Comparison of ENCODE assay signal across 8 mouse cellular contexts in genomic region chr7:81493331-81494021, GRCm38 (mm10). TPM values are rescaled to one million over a fixed set of nuclear protein-coding genes. Genes with fewer than 3 reads are reported as not detected.
A peak's percentile ranks its signal among the peaks of the same experiment; 100 is the strongest.
DNase-seq lines count a peak whose midpoint lies in the region; ATAC-seq and TF ChIP-seq lines count a peak whose summit lies in the region.

TSS of gene Ap3b2 (minus strand) at chr7:81493925.

- peak; percentile 92 for ATAC-seq in forebrain, embryonic 16.5 days
- ATAC-seq in liver, postnatal 0 days: peak; percentile 72
- ATAC-seq in neural tube, embryonic 15.5 days (ENCODE audit: low FRiP score): peak; percentile 96

- no peaks in the 10 kb centered on the region for H3K9me3 ChIP-seq in ES-E14 (ENCODE audit: control insufficient read depth, insufficient read depth, low read depth, low read length)
- H3K9me3 ChIP-seq in forebrain, embryonic 16.5 days (ENCODE audit: control insufficient read depth, low read length): no peaks in the 10 kb centered on the region
- no peaks in the 10 kb centered on the region for H3K9me3 ChIP-seq in liver, postnatal 0 days (ENCODE audit: low read length)
- H3K9me3 ChIP-seq in neural tube, embryonic 15.5 days (replicated peaks): no peaks in the 10 kb centered on the region

- TF ChIP-seq CTCF in layer of hippocampus, adult 2 months (conservative IDR thresholded peaks at IDR 0.05): no peak
- TF ChIP-seq CTCF in liver, postnatal 0 days (IDR thresholded peaks at IDR 0.05; ENCODE audit: low read depth): no peak
- TF ChIP-seq CTCF in thymus, adult 2 months (IDR thresholded peaks at IDR 0.05; ENCODE audit: borderline replicate concordance, control insufficient read depth, extremely low read depth, insufficient read depth, low read length, poor library complexity): no peak

- intact Hi-C loops in heart, postnatal 36 days (cut with DNase I): no loop called here

- no peak for TF ChIP-seq POLR2A in thymus, adult 2 months (IDR thresholded peaks at IDR 0.05; ENCODE audit: control insufficient read depth, extremely low read depth, insufficient read depth, low read length, poor library complexity)

- no peaks in the 10 kb centered on the region for H3K27me3 ChIP-seq in forebrain, embryonic 16.5 days (replicated peaks; ENCODE audit: control insufficient read depth, insufficient read depth, low read length)
- H3K27me3 ChIP-seq in liver, postnatal 0 days (ENCODE audit: insufficient read depth, low read length): peaks cover 14% of the 10 kb centered on the region
- no peaks in the 10 kb centered on the region for H3K27me3 ChIP-seq in neural tube, embryonic 15.5 days (replicated peaks)
- H3K27me3 ChIP-seq in thymus, adult 2 months (ENCODE audit: control insufficient read depth, insufficient read depth, low read length): peaks cover 7% of the 10 kb centered on the region; the same call in 1 of the 2 replicates

- TF ChIP-seq EP300 in liver, postnatal 0 days (IDR thresholded peaks at IDR 0.05; ENCODE audit: low read depth): no peak

- no peaks in the 10 kb centered on the region for H3K36me3 ChIP-seq in ES-E14 (ENCODE audit: control insufficient read depth, insufficient read depth, low read length, poor library complexity, severe bottlenecking)
- no peaks in the 10 kb centered on the region for H3K36me3 ChIP-seq in forebrain, embryonic 16.5 days (ENCODE audit: control insufficient read depth, insufficient read depth)
- H3K36me3 ChIP-seq in liver, postnatal 0 days (replicated peaks; ENCODE audit: insufficient read depth, low read length): no peaks in the 10 kb centered on the region
- H3K36me3 ChIP-seq in neural tube, embryonic 15.5 days: no peaks in the 10 kb centered on the region
- no peaks in the 10 kb centered on the region for H3K36me3 ChIP-seq in thymus, adult 2 months (ENCODE audit: control insufficient read depth, insufficient read depth, low read length)

- under 1% methylated on average over 56 of the region's 57 CpGs for WGBS in forebrain, embryonic 16.5 days
- 1% methylated on average over 54 of the region's 57 CpGs for WGBS in liver, postnatal 0 days (ENCODE audit: insufficient replicate concordance)
- under 1% methylated on average over 57 of the region's 57 CpGs for WGBS in neural tube, embryonic 15.5 days
- WGBS in thymus, adult 2 months: 2% methylated on average over 57 of the region's 57 CpGs

- H3K4me2 ChIP-seq in forebrain, embryonic 16.5 days (ENCODE audit: low read length): peak within 1 kb of the TSS; percentile 63
- H3K4me2 ChIP-seq in liver, postnatal 0 days (ENCODE audit: low read depth, low read length): peak within 1 kb of the TSS; percentile 71
- H3K4me2 ChIP-seq in neural tube, embryonic 15.5 days: peak within 1 kb of the TSS; percentile 67

- H3K4me3 ChIP-seq in ES-E14 (ENCODE audit: insufficient read depth in 1 of 2, low read depth in 1 of 2, low read length in 2 of 2, poor library complexity in 1 of 2, severe bottlenecking in 1 of 2): peak within 1 kb of the TSS; percentile 83 to 85
- peak within 1 kb of the TSS; percentile 82 for H3K4me3 ChIP-seq in forebrain, embryonic 16.5 days (replicated peaks; ENCODE audit: low read length)
- H3K4me3 ChIP-seq in layer of hippocampus, adult 2 months: peak within 1 kb of the TSS; percentile 92
- peak within 1 kb of the TSS; percentile 38 for H3K4me3 ChIP-seq in liver, postnatal 0 days (ENCODE audit: low read depth, low read length)
- peak within 1 kb of the TSS; percentile 92 for H3K4me3 ChIP-seq in neural tube, embryonic 15.5 days (replicated peaks)
- no peak within 1 kb of the TSS for H3K4me3 ChIP-seq in thymus, adult 2 months (ENCODE audit: control insufficient read depth, insufficient read depth, low read length)

- in situ Hi-C loops in ES-E14 (cut with MboI; ENCODE audit: low sequenced_read_pairs in 2 of 2, unreplicated experiment in 2 of 2): no loop called here

- DNase-seq in ES-E14 (ENCODE audit: low read depth, low spot score): peak; percentile 51
- DNase-seq in cerebellum, adult 11-12 months: peak; percentile 83
- DNase-seq in heart, postnatal 36 days: peak; percentile 55 to 63
- peak; percentile 63 to 69 for DNase-seq in layer of hippocampus, adult 2 months (ENCODE audit: low spot score in 2 of 2)
- peak; percentile 74 for DNase-seq in liver, postnatal 0 days
- peak; percentile 31 for DNase-seq in thymus, adult 2 months

- H3K4me1 ChIP-seq in ES-E14 (ENCODE audit: control insufficient read depth in 2 of 2, insufficient read depth in 2 of 2, low read length in 2 of 2, poor library complexity in 1 of 2): peaks cover 4 to 43% of the 10 kb centered on the region in 2 experiments
- peaks cover 5% of the 10 kb centered on the region for H3K4me1 ChIP-seq in forebrain, embryonic 16.5 days (replicated peaks; ENCODE audit: control insufficient read depth, insufficient read depth, low read length)
- peaks cover 5% of the 10 kb centered on the region; the same call in 1 of the 2 replicates for H3K4me1 ChIP-seq in liver, postnatal 0 days (ENCODE audit: insufficient read depth)
- peaks cover 38% of the 10 kb centered on the region for H3K4me1 ChIP-seq in neural tube, embryonic 15.5 days
- no peaks in the 10 kb centered on the region; the same call in 1 of the 2 replicates for H3K4me1 ChIP-seq in thymus, adult 2 months (replicated peaks; ENCODE audit: control insufficient read depth, insufficient read depth, low read length)

- H3K9ac ChIP-seq in ES-E14 (ENCODE audit: insufficient read depth, low read depth, low read length, poor library complexity, severe bottlenecking): peak within 1 kb of the TSS; percentile 68
- peak within 1 kb of the TSS; percentile 94 for H3K9ac ChIP-seq in forebrain, embryonic 16.5 days (replicated peaks; ENCODE audit: low read depth, low read length)
- H3K9ac ChIP-seq in liver, postnatal 0 days (replicated peaks): no peak within 1 kb of the TSS
- peak within 1 kb of the TSS; percentile 91 for H3K9ac ChIP-seq in neural tube, embryonic 15.5 days (replicated peaks)

- no peak within 1 kb of the TSS for H3K27ac ChIP-seq in ES-E14 (ENCODE audit: insufficient read depth, low read depth, low read length, poor library complexity, severe bottlenecking)
- peak within 1 kb of the TSS; percentile 97 for H3K27ac ChIP-seq in forebrain, embryonic 16.5 days (ENCODE audit: low read length)
- H3K27ac ChIP-seq in layer of hippocampus, adult 2 months: peak within 1 kb of the TSS; percentile 99
- no peak within 1 kb of the TSS for H3K27ac ChIP-seq in liver, postnatal 0 days (ENCODE audit: low read depth)
- peak within 1 kb of the TSS; percentile 98 for H3K27ac ChIP-seq in neural tube, embryonic 15.5 days (replicated peaks)
- H3K27ac ChIP-seq in thymus, adult 2 months (ENCODE audit: control insufficient read depth, insufficient read depth, low read length): no peak within 1 kb of the TSS

TF ChIP-seq in ES-E14, 5 proteins besides CTCF, POLR2A, EP300 and RAD21:
- TF ChIP-seq ZC3H11A (IDR thresholded peaks at IDR 0.05; ENCODE audit: borderline replicate concordance, low read depth, low read length): no peak
- TF ChIP-seq ZNF384 (IDR thresholded peaks at IDR 0.05; ENCODE audit: low read depth, low read length): no peak
- TF ChIP-seq MAFK (IDR thresholded peaks at IDR 0.05; ENCODE audit: insufficient read depth, low read depth, low read length): no peak

RNA-seq across cellular contexts. Expression of gene Ap3b2, which starts in this region (rescaled TPM):
- total RNA-seq in ES-E14 (2012; rRNA removed): 3.8 and 5.3 TPM in 2 replicates
- 133 and 142 TPM in 2 replicates for polyA plus RNA-seq in forebrain, embryonic 16.5 days (2015; fragmentation: Nextera tagmentation; extraction: Ambion mirVana)
- total RNA-seq in heart, postnatal 36 days (2021): under 1 TPM in 1 of 2 experiments, not detected in 1; 0.44 TPM
- total RNA-seq in layer of hippocampus, adult 2 months (2021): 100 to 1,000 TPM; 162 to 180 TPM
- 0.07 TPM in 1 of 2 replicates, not detected in the other for polyA plus RNA-seq in liver, postnatal 0 days (2015; fragmentation: Nextera tagmentation; extraction: Ambion mirVana)
- polyA plus RNA-seq in neural tube, embryonic 15.5 days (2015; fragmentation: Nextera tagmentation; extraction: Ambion mirVana): 118 and 147 TPM in 2 replicates
- polyA plus RNA-seq in thymus, adult 2 months (2012; rRNA removed): 0.60 and 0.65 TPM in 2 replicates

Comparison
In these comparisons a context has a peak if more than half of its experiments do, and no peak if none do; other contexts are left out.
1. RNA of gene Ap3b2 (total RNA-seq): 162 to 180 TPM in layer of hippocampus, adult 2 months; 3.8 to 5.3 TPM in ES-E14 and 0.44 TPM in heart, postnatal 36 days; every median in the first group is over 10 times any median in the second.
2. RNA of gene Ap3b2 (polyA plus RNA-seq): 118 to 147 TPM in neural tube, embryonic 15.5 days and 133 to 142 TPM in forebrain, embryonic 16.5 days; 0.60 to 0.65 TPM in thymus, adult 2 months and 0.07 TPM in liver, postnatal 0 days; every median in the first group is over 10 times any median in the second.
3. Peak in DNase-seq in heart, postnatal 36 days; RNA of the gene not detected or under 1 TPM.
4. Peak in DNase-seq, ATAC-seq, H3K4me3 ChIP-seq and H3K4me2 ChIP-seq in liver, postnatal 0 days; RNA of the gene not detected or under 1 TPM.
5. Peak in DNase-seq in thymus, adult 2 months; RNA of the gene not detected or under 1 TPM.
6. DNase-seq: peak in every context shown above with its lines; median percentile 83 in cerebellum, adult 11-12 months; 74 in liver, postnatal 0 days; 66 in layer of hippocampus, adult 2 months; 59 in heart, postnatal 36 days; 51 in ES-E14; 31 in thymus, adult 2 months.
7. H3K27ac ChIP-seq: peak in forebrain, embryonic 16.5 days (single experiment), layer of hippocampus, adult 2 months (single experiment) and neural tube, embryonic 15.5 days (single experiment); none in ES-E14 (single experiment), liver, postnatal 0 days (single experiment) and thymus, adult 2 months (single experiment).
8. Peak in every context shown above with its lines, with median percentiles within 50 percentile points of each other: ATAC-seq and H3K4me2 ChIP-seq.